Mouse (Mus musculus): ENCODE measurements around the gene Mtif3. TPM values are rescaled to one million over a fixed set of nuclear protein-coding genes. Genes with fewer than 3 reads are reported as not detected.

Gene Mtif3
- total and polyA plus RNA-seq, 2 experiments from 2014 or later = 17.1 to 18.6 TPM

GRCm38 (mm10) chr5:146973858-146974780, 10.5 kb upstream of the Mtif3 start:
- 83% methylated on average over 25 of the region's 25 CpGs for WGBS
- H3K27me3 ChIP-seq (ENCODE audit: insufficient read depth, low read length) = no peaks in the 10 kb centered on the region; the same call in 1 of the 2 replicates
- no peaks in the 10 kb centered on the region for H3K4me1 ChIP-seq (ENCODE audit: insufficient read depth)
- TF ChIP-seq CTCF (IDR thresholded peaks at IDR 0.05; ENCODE audit: low read depth) = no peak
- no peaks in the 10 kb centered on the region for H3K36me3 ChIP-seq (ENCODE audit: insufficient read depth)
- H3K9ac ChIP-seq = no peak overlapping the region
- DNase-seq (no peak), ATAC-seq (no peak)
- no peak overlapping the region for H3K4me2 ChIP-seq (ENCODE audit: low read depth)
- H3K4me3 ChIP-seq (ENCODE audit: low read depth, low read length) = no peak overlapping the region
- no peak overlapping the region for H3K27ac ChIP-seq (ENCODE audit: low read depth, low read length)
- H3K9me3 ChIP-seq (ENCODE audit: low read length) = no peaks in the 10 kb centered on the region

DNA sequence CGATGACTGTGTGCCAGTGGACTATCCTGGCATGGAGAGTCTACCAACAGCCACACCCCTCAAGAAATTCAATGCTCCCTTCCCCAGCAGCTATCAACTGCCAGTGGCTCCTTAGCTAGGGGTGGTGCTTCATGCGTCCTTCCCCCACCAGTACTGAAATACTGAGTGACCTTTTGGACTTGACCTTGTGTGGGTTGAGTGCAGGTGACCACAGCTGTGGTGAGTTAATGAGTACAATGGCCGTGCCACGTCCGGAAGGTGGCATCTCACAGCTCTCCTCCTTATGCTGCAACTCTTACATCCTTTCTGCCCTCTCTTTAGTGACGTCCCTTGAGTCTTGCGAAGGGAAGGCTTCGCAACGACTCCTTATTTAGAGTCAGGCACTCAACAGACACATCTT, 9.8 kb upstream of the Mtif3 start:
- Histone ChIP-seq H3K27ac (ENCODE audit: low read depth, low read length) (no peak overlapping the region), H3K27me3 (ENCODE audit: insufficient read depth, low read length) (no peaks in the 10 kb centered on the region; the same call in 1 of the 2 replicates), H3K9me3 (ENCODE audit: low read length) (no peaks in the 10 kb centered on the region), H3K9ac (no peak overlapping the region), H3K4me2 (ENCODE audit: low read depth) (no peak overlapping the region), H3K4me3 (ENCODE audit: low read depth, low read length) (no peak overlapping the region), H3K36me3 (ENCODE audit: insufficient read depth) (no peaks in the 10 kb centered on the region), H3K4me1 (ENCODE audit: insufficient read depth) (no peaks in the 10 kb centered on the region)
- DNase-seq (no peak), ATAC-seq (no peak)
- TF ChIP-seq CTCF (IDR thresholded peaks at IDR 0.05; ENCODE audit: low read depth) = no peak
- 92% methylated on average over 9 of the region's 9 CpGs for WGBS

DNA sequence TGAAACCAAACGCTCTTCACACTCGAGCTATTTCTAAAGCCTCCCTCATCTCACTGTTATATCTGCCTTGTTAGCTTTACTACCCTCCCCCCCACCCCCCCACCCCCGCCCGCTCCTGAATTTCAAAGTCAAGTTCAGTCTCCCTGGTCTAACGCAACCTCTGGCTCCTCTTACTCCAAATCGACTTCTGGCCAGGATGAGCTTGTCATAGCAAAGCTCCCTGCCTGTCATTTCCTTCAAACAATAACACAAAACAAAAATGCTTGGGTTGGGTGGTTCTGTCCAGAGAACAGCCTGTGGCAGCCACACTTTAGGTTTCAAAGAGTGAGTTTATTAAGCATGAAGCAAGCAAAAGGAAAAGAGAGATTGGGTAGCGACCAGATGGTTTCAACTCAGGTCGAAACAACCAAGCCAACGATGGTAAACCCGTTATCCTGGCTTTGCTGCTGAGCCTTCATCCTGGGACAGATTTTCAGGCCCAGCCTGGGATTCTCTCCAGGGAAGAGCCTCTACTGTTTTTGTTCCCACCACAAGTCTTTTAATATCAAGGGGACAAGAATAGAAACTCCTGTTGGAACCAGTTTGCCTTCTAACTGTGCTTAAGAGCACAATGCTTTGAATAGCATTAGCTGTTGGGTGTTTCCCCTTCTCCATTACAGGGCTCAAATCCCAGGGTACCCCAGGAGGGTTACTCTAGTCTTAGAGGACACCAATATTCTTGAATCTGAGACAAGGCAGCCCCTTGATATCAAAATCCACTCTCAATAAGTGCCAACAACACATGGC, 8.4 kb upstream of the Mtif3 start:
- DNase-seq = no peak
- Histone ChIP-seq H3K27ac (ENCODE audit: low read depth, low read length) (no peak overlapping the region), H3K4me2 (ENCODE audit: low read depth) (no peak overlapping the region), H3K9me3 (ENCODE audit: low read length) (no peaks in the 10 kb centered on the region), H3K4me1 (ENCODE audit: insufficient read depth) (no peaks in the 10 kb centered on the region), H3K4me3 (ENCODE audit: low read depth, low read length) (no peak overlapping the region), H3K9ac (no peak overlapping the region), H3K36me3 (ENCODE audit: insufficient read depth) (no peaks in the 10 kb centered on the region), H3K27me3 (ENCODE audit: insufficient read depth, low read length) (no peaks in the 10 kb centered on the region; the same call in 1 of the 2 replicates)
- TF ChIP-seq CTCF (IDR thresholded peaks at IDR 0.05; ENCODE audit: low read depth) = no peak
- 58% methylated on average over 10 of the region's 10 CpGs for WGBS
- ATAC-seq = no peak

- ATAC-seq (no peak), DNase-seq (no peak)
- 12% methylated on average over 13 of the region's 13 CpGs for WGBS
- H3K9me3 ChIP-seq (ENCODE audit: low read length) = no peaks in the 10 kb centered on the region
- H3K9ac ChIP-seq = no peak overlapping the region
- H3K27me3 ChIP-seq (ENCODE audit: insufficient read depth, low read length) = no peaks in the 10 kb centered on the region
- no peak overlapping the region for H3K4me3 ChIP-seq (ENCODE audit: low read depth, low read length)
- no peak overlapping the region for H3K27ac ChIP-seq (ENCODE audit: low read depth, low read length)
- H3K36me3 ChIP-seq (ENCODE audit: insufficient read depth) = no peaks in the 10 kb centered on the region
- TF ChIP-seq CTCF (IDR thresholded peaks at IDR 0.05; ENCODE audit: low read depth) = no peak
- H3K4me2 ChIP-seq (ENCODE audit: low read depth) = no peak overlapping the region
- H3K4me1 ChIP-seq (ENCODE audit: insufficient read depth) = no peaks in the 10 kb centered on the region
These were observed 5.2 kb upstream of the Mtif3 start for GRCm38 (mm10) chr5:146968695-146969393.

DNA sequence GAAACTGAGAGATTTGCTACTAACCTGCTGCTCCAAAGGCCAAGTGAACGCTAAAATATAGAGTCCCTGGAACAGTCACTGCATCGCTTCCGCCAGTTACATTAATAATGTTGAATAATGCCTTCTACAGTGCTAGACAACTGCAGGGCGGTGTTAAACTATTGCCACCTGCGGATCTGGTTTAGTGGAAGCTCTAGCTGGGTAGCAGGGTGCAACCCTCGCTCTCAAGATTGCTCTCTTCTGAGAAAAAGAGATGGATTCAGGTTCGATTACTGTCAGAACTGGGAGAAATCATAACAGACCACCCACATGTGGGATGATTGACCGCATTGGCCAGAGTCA, 308 bp upstream of the Mtif3 start:
- DNase-seq (no peak), ATAC-seq (peak; percentile 17; the same call in 1 of the 2 replicates)
- H3K9me3 ChIP-seq (ENCODE audit: low read length) = no peaks in the 10 kb centered on the region
- H3K27ac ChIP-seq (ENCODE audit: low read depth, low read length) = peak overlapping the region; percentile 75; the same call in 1 of the 2 replicates
- H3K4me2 ChIP-seq (ENCODE audit: low read depth) = peak overlapping the region; percentile 66
- WGBS = 48% methylated on average over 8 of the region's 8 CpGs
- peaks cover 3% of the 10 kb centered on the region for H3K36me3 ChIP-seq (ENCODE audit: insufficient read depth)
- H3K9ac ChIP-seq = peak overlapping the region; percentile 70; the same call in 1 of the 2 replicates
- H3K4me3 ChIP-seq (ENCODE audit: low read depth, low read length) = peak overlapping the region; percentile 77
- no peak for TF ChIP-seq CTCF (IDR thresholded peaks at IDR 0.05; ENCODE audit: low read depth)
- no peaks in the 10 kb centered on the region for H3K27me3 ChIP-seq (ENCODE audit: insufficient read depth, low read length)
- H3K4me1 ChIP-seq (ENCODE audit: insufficient read depth) = peaks cover 3% of the 10 kb centered on the region; the same call in 1 of the 2 replicates

DNA sequence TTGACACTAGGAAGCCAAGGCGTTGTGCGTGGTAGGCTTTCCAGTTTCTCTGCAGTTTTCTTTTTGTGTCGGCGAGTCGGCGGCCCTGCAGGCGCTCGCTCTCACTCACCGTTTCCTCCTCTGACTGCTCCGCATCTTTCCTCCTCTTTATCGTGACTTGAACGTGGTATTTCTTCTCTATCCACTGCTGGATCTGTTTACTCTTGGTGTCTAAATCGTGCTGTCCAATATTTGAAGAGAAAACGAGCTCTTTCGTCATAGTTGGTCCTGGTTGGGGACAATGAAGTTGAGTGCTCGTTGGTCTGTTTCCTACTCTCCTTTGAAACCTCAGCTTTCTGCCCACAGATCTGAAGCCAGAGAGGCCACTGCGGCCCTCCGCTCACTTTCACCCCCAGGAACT, 6.9 kb downstream of the Mtif3 start:
- DNase-seq (no peak), ATAC-seq (no peak)
- Histone ChIP-seq H3K36me3 (ENCODE audit: insufficient read depth) (peaks cover 69% of the 10 kb centered on the region), H3K4me2 (ENCODE audit: low read depth) (no peak overlapping the region), H3K27ac (ENCODE audit: low read depth, low read length) (no peak overlapping the region), H3K4me1 (ENCODE audit: insufficient read depth) (no peaks in the 10 kb centered on the region), H3K4me3 (ENCODE audit: low read depth, low read length) (no peak overlapping the region), H3K27me3 (ENCODE audit: insufficient read depth, low read length) (no peaks in the 10 kb centered on the region), H3K9ac (no peak overlapping the region), H3K9me3 (ENCODE audit: low read length) (no peaks in the 10 kb centered on the region)
- TF ChIP-seq CTCF (IDR thresholded peaks at IDR 0.05; ENCODE audit: low read depth) = no peak
- 92% methylated on average over 18 of the region's 18 CpGs for WGBS

Data from forebrain, postnatal 0 days (tissue).